Mouse (Mus musculus) midbrain, embryonic 16.5 days (tissue): ENCODE data around the gene Gnpnat1. TPM values are rescaled to one million over a fixed set of nuclear protein-coding genes. Genes with fewer than 3 reads are reported as not detected.

Experiments used
- ATAC-seq: fragments of 200-750 bp; cut with Nextera tagmentation; 2 replicates; pipeline ENCODE4 v1.8.0; 2017; ENCODE audit warnings: moderate TSS enrichment
- H3K27ac ChIP-seq: fragments of 300-500 bp; sonication (generic); 2 replicates; pipeline ENCODE4 v1.5.1; 2014; ENCODE audit warnings: mild to moderate bottlenecking, low read length, mixed read lengths
- H3K27me3 ChIP-seq: fragments of 300-500 bp; sonication (generic); 2 replicates; pipeline ENCODE4 v1.6.1; 2014; ENCODE audit warnings: low read depth, low read length, mixed read lengths; ENCODE audit not compliant: control insufficient read depth, insufficient read depth
- H3K36me3 ChIP-seq: fragments of 300-500 bp; sonication (generic); 2 replicates; pipeline ENCODE4 v1.6.1; 2014; ENCODE audit warnings: mild to moderate bottlenecking, low read length, moderate library complexity, mixed read lengths; ENCODE audit not compliant: control insufficient read depth, insufficient read depth
- H3K4me1 ChIP-seq: fragments of 300-500 bp; sonication (generic); 2 replicates; pipeline ENCODE4 v1.6.1; 2014; ENCODE audit warnings: mild to moderate bottlenecking, low read length, mixed read lengths; ENCODE audit not compliant: control insufficient read depth, insufficient read depth
- H3K4me2 ChIP-seq: fragments of 300-500 bp; sonication (generic); 2 replicates; pipeline ENCODE4 v1.6.1; 2014; ENCODE audit warnings: mild to moderate bottlenecking, low read length, mixed read lengths
- H3K4me3 ChIP-seq: fragments of 300-500 bp; sonication (generic); 2 replicates; pipeline ENCODE4 v1.5.1; 2014; ENCODE audit warnings: low read depth, mild to moderate bottlenecking, low read length, moderate library complexity, mixed read lengths
- H3K9ac ChIP-seq: fragments of 300-500 bp; sonication (generic); 2 replicates; pipeline ENCODE4 v1.6.1; 2014; ENCODE audit warnings: low read depth, low read length, mixed read lengths
- H3K9me3 ChIP-seq: fragments of 300-500 bp; sonication (generic); replicated peaks from 2 replicates; pipeline ENCODE4 v1.6.1; 2014; ENCODE audit warnings: mild to moderate bottlenecking, low read length, mixed read lengths; ENCODE audit not compliant: control insufficient read depth, poor library complexity, severe bottlenecking
- WGBS: fragments of 180-500 bp; shearing (Covaris S2); extraction: QIAGEN DNeasy Blood & Tissue Kit; methylation state at CpG from one replicate; pipeline ENCODE4 v1.1.7; 2014; 5-methylcytosine and 5-hydroxymethylcytosine counted together
- polyA plus RNA-seq: library from polyadenylated mRNA; unstranded; fragments of >200 nt; fragmentation: Nextera tagmentation; extraction: Ambion mirVana; gene quantifications from 2 replicates; pipeline ENCODE4 v1.2.1, GENCODE M21; 2015

Gene Gnpnat1
- polyA plus RNA-seq, 1 experiment from 2014 or later: 33.6 TPM

DNA sequence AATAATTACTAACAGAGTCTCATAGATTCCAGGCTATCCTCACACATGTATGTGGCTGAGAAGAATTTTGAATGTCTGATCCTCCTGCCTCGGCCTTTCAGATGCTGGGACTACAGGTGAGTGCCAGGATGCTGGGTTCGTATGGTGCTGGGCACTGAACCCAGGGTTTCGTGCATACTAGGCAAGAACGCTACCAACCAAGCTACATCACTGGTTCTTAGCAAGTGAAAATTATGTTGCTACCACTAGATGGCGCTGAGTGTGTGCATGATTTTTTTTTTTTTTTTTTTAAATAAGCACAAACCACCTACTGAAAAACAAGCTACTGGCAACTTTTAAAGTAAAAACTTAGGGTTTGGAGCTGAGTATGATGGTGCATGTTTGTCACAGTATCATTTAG lies 18.5 kb upstream of the Gnpnat1 start:
- Histone ChIP-seq H3K4me2 (no peak overlapping the region), H3K4me1 (no peaks in the 10 kb centered on the region), H3K27ac (no peak overlapping the region), H3K9me3 (peaks cover 3% of the 10 kb centered on the region), H3K9ac (no peak overlapping the region), H3K27me3 (no peaks in the 10 kb centered on the region), H3K36me3 (no peaks in the 10 kb centered on the region), H3K4me3 (no peak overlapping the region)
- WGBS: 8% methylated on average over 5 of the region's 5 CpGs
- ATAC-seq: peak; percentile 91

DNA sequence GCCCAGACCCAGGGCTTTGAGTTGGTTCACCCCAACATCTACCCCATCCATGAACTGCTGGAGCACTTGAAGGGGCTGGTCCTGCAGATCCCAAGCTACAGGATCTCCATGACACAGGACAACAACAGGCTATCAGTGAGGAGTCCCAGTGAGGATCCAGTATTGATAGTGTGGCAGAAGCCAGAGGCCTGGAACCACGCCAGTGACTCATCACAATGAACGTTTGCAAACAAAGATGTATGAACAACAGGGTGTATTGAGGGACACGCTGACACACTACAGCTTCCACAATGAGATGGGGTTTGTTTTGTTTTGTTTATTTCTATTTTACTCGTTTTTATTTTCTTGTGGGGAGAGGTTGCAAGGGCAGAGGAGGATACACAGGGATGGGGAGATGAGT lies 17.7 kb upstream of the Gnpnat1 start:
- H3K4me1 ChIP-seq: no peaks in the 10 kb centered on the region
- H3K27me3 ChIP-seq: no peaks in the 10 kb centered on the region
- no peak overlapping the region for H3K27ac ChIP-seq
- H3K4me3 ChIP-seq: no peak overlapping the region
- H3K4me2 ChIP-seq: no peak overlapping the region
- 66% methylated on average over 4 of the region's 4 CpGs for WGBS
- H3K9me3 ChIP-seq: peaks cover 3% of the 10 kb centered on the region
- H3K9ac ChIP-seq: no peak overlapping the region
- no peak; the same call in 1 of the 2 replicates for ATAC-seq
- no peaks in the 10 kb centered on the region for H3K36me3 ChIP-seq

DNA sequence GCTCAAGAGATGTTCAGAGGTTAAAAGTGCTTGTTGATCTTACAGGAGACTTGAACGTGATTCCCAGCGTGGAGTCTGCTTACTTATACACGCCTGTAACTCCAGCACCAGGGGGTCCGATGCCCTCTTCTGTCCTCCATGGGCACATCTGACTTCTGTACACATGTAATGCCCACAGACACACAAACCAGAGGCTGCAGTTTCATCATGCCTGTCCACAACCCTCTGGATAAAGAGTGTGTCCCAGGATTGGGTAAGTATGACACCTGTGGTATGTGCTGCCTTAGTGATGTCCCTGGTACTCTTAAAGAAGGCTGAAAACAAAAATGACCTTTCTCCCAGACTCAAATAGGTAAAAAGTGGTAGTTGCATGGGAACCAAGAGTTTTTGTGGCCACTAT lies 14.6 kb upstream of the Gnpnat1 start:
- ATAC-seq: no peak
- Histone ChIP-seq H3K9me3 (no peaks in the 10 kb centered on the region), H3K9ac (no peak overlapping the region), H3K4me2 (no peak overlapping the region), H3K4me1 (no peaks in the 10 kb centered on the region), H3K27me3 (no peaks in the 10 kb centered on the region), H3K4me3 (no peak overlapping the region), H3K27ac (no peak overlapping the region), H3K36me3 (no peaks in the 10 kb centered on the region)
- 76% methylated on average over 4 of the region's 4 CpGs for whole genome bisulfite sequencing

DNA sequence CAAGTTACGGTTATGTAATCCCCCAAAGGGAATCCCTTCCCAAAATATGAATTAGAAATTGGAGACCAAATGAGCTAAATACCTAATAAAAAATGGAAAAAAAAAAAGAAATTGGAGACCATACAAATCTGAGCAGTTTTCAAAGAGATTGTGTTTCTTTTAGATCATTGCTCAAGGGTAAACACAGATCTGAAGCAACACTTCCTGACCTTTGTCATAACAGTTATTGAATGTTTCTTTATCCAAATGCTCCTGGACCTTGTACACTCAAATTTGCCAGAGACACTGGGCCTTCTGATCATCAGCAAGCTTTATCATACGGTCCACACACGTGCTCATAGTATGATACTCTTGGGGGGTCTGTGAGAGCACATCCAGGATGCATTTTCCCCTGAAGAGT lies 13.8 kb upstream of the Gnpnat1 start:
- H3K27me3 ChIP-seq: no peaks in the 10 kb centered on the region
- H3K9ac ChIP-seq: no peak overlapping the region
- 88% methylated on average over 3 of the region's 3 CpGs for WGBS
- no peaks in the 10 kb centered on the region for H3K4me1 ChIP-seq
- H3K27ac ChIP-seq: no peak overlapping the region
- no peaks in the 10 kb centered on the region for H3K36me3 ChIP-seq
- no peak for ATAC-seq
- H3K4me2 ChIP-seq: no peak overlapping the region
- H3K4me3 ChIP-seq: no peak overlapping the region
- no peaks in the 10 kb centered on the region for H3K9me3 ChIP-seq

DNA sequence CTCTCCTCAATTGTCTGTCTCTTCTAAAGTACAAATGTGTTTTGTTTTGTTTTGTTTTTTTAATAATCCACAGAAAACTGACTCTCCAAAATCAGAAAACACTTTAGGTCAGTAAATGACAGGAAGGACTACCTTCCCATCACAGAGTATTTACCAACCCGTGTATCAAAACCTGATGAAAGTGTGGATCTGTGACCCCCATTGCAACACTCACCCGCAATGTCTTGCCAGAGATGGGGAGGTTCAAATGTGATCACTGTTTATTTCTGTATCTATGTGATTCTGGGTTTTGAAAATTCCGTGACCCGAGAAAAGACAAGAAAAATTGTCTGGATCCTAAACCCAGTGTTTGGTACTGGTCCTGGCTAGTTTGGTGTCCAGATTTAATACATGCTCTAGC lies 11.6 kb upstream of the Gnpnat1 start:
- no peak overlapping the region for H3K4me3 ChIP-seq
- no peaks in the 10 kb centered on the region for H3K4me1 ChIP-seq
- no peak for ATAC-seq
- no peaks in the 10 kb centered on the region for H3K36me3 ChIP-seq
- no peak overlapping the region for H3K9ac ChIP-seq
- H3K27ac ChIP-seq: no peak overlapping the region
- H3K9me3 ChIP-seq: no peaks in the 10 kb centered on the region
- WGBS: 93% methylated on average over 4 of the region's 4 CpGs
- no peaks in the 10 kb centered on the region for H3K27me3 ChIP-seq
- no peak overlapping the region for H3K4me2 ChIP-seq

DNA sequence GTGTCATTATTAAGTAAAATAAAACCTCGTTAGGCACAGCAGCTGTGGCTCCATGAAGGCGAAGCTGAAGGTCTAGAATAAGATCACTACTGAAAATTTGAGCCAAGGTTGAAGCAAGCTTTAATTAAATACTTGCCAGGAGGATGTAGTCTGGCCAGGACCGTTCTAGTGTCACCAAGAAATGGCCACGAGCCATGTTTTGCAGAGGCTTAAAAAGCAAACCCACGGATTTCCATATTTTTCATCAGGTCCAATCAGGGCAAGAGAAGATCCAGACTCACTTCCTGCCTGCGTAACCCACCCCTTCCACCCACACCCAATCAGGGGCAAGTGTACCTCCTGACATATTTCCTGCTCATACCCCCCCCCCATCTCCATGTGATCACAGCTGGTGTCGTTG lies 1.1 kb downstream of the Gnpnat1 start:
- no peaks in the 10 kb centered on the region for H3K27me3 ChIP-seq
- no peaks in the 10 kb centered on the region for H3K4me1 ChIP-seq
- no peak for ATAC-seq
- H3K27ac ChIP-seq: no peak overlapping the region
- no peaks in the 10 kb centered on the region for H3K36me3 ChIP-seq
- no peaks in the 10 kb centered on the region for H3K9me3 ChIP-seq
- no peak overlapping the region for H3K4me2 ChIP-seq
- H3K4me3 ChIP-seq: no peak overlapping the region
- H3K9ac ChIP-seq: no peak overlapping the region
- WGBS: 90% methylated on average over 7 of the region's 7 CpGs

DNA sequence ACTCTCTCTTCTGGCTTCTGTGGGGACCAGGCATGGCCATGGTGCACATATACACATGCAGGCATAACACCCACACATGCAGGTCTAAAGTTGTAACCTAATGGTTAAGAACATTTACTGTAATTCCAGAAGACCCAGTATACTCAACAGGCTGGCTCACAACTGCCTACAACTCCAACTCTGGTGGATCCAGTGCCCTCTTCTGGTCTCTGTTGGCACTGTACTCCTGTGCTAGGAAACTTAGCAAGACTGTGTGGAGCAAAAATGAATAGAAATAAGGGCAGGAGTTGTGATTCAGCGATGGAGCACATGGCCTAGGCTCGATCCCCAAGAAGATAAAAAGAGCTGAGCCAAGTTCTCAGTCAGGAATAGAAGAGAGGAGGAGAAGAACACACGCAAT lies 4.9 kb downstream of the Gnpnat1 start:
- H3K36me3 ChIP-seq: no peaks in the 10 kb centered on the region
- no peak overlapping the region for H3K27ac ChIP-seq
- no peaks in the 10 kb centered on the region for H3K4me1 ChIP-seq
- H3K27me3 ChIP-seq: no peaks in the 10 kb centered on the region
- H3K9me3 ChIP-seq: no peaks in the 10 kb centered on the region
- H3K4me2 ChIP-seq: no peak overlapping the region
- 81% methylated on average over 3 of the region's 3 CpGs for WGBS
- ATAC-seq: no peak
- no peak overlapping the region for H3K4me3 ChIP-seq
- no peak overlapping the region for H3K9ac ChIP-seq

DNA sequence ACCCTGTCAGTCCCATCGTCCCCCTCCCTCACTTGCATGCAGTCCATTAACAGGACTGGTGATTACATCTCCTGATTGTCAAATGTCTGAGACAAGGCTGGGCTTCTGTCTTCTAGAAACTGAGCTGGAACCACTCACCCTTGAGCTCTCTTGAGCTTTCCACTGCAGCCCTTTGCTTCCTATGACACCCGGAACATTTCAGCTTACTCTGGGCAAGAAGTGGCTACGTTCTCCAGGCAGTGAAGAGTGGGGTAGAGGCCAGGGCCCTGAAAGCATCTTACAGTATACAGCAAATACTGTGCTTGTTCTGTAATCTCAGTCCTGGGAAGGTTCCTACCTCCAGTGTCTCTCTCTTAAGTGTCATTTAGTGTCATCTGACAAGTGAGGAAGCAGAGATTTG lies 15.5 kb downstream of the Gnpnat1 start:
- peak overlapping the region; percentile 87 for H3K4me3 ChIP-seq
- WGBS: 16% methylated on average over 3 of the region's 3 CpGs
- H3K9me3 ChIP-seq: no peaks in the 10 kb centered on the region
- H3K4me2 ChIP-seq: peak overlapping the region; percentile 54
- H3K36me3 ChIP-seq: no peaks in the 10 kb centered on the region
- peaks cover 12% of the 10 kb centered on the region for H3K4me1 ChIP-seq
- no peak; the same call in 1 of the 2 replicates for ATAC-seq
- no peaks in the 10 kb centered on the region for H3K27me3 ChIP-seq
- H3K27ac ChIP-seq: peak overlapping the region; percentile 65
- H3K9ac ChIP-seq: peak overlapping the region; percentile 93

DNA sequence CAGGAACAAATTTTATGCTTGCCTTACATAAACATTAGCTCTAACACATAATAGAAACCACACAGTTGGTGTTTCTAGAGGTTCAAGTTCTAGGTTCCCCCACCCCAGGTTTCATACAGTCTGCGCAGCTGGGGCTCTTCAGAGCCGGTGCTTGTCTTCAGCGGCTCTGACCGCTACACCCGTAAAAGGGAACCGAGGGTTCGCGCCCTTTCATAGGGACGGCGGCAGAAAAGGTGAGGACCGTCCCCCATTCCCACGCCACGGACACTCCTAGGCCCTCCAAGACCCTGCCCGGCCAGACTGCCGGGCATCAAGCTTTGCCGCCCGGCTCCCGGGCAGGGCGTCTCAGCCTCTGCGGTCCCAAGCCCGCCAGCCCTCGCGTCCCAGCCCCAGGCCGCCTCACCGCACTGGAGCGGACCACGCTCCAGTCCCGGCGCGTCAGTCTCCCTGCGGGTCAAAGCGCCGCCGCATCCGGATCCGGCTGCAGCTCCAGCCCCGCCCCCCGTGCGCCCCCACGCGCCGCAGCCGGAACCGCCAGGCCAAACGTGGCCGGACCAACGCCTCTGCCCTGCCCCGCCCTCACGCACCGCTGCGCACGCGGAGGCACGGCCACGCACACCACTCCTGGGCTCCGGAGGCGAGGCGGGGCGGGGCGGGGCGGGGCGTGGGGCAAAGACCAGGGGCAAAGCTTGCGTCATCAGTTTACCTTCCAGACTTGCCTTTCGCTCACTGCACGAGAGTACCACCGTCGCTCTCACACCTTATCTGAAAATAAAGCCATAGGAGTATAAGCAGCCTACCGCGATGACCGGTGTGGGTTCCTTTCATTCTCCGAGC lies 16.1 kb downstream of the Gnpnat1 start:
- peaks cover 12% of the 10 kb centered on the region for H3K4me1 ChIP-seq
- H3K9me3 ChIP-seq: no peaks in the 10 kb centered on the region
- ATAC-seq: peak; percentile 98
- H3K4me3 ChIP-seq: peak overlapping the region; percentile 87
- H3K36me3 ChIP-seq: no peaks in the 10 kb centered on the region
- WGBS: under 1% methylated on average over 70 of the region's 71 CpGs
- peak overlapping the region; percentile 93 for H3K9ac ChIP-seq
- H3K27ac ChIP-seq: peak overlapping the region; percentile 65
- peak overlapping the region; percentile 54 for H3K4me2 ChIP-seq
- H3K27me3 ChIP-seq: no peaks in the 10 kb centered on the region
